Mouse (Mus musculus) forebrain, embryonic 12.5 days (tissue): ENCODE measurements around the gene Afdn. TPM values are rescaled to one million over a fixed set of nuclear protein-coding genes. Genes with fewer than 3 reads are reported as not detected.

Experiments
- ATAC-seq: fragments of 200-750 bp; cut with Nextera tagmentation; 2 replicates; pipeline ENCODE4 v1.8.0; 2017; ENCODE audit warnings: moderate TSS enrichment; ENCODE audit not compliant: low FRiP score
- H3K27ac ChIP-seq: fragments of 300-500 bp; sonication (generic); 2 replicates; pipeline ENCODE4 v1.5.1; 2016; ENCODE audit warnings: mild to moderate bottlenecking
- H3K27me3 ChIP-seq: fragments of 300-500 bp; sonication (generic); 2 replicates; pipeline ENCODE4 v1.6.1; 2016; ENCODE audit warnings: mild to moderate bottlenecking
- H3K36me3 ChIP-seq: fragments of 300-500 bp; sonication (generic); replicated peaks from 2 replicates; pipeline ENCODE4 v1.6.1; 2016; ENCODE audit warnings: mild to moderate bottlenecking
- H3K4me1 ChIP-seq: fragments of 300-500 bp; sonication (generic); 2 replicates; pipeline ENCODE4 v1.6.1; 2016
- H3K4me2 ChIP-seq: fragments of 300-500 bp; sonication (generic); 2 replicates; pipeline ENCODE4 v1.6.1; 2016; ENCODE audit warnings: mild to moderate bottlenecking, moderate library complexity
- H3K4me3 ChIP-seq: fragments of 300-500 bp; sonication (generic); replicated peaks from 2 replicates; pipeline ENCODE4 v1.5.1; 2016; ENCODE audit warnings: mild to moderate bottlenecking
- H3K9ac ChIP-seq: fragments of 300-500 bp; sonication (generic); 2 replicates; pipeline ENCODE4 v1.6.1; 2016; ENCODE audit warnings: mild to moderate bottlenecking
- H3K9me3 ChIP-seq: fragments of 300-500 bp; sonication (generic); 2 replicates; pipeline ENCODE4 v1.6.1; 2016
- WGBS: fragments of 180-500 bp; shearing (Covaris S2); methylation state at CpG from one replicate; pipeline ENCODE4 v1.1.7; 2016; 5-methylcytosine and 5-hydroxymethylcytosine counted together
- polyA plus RNA-seq: library from polyadenylated mRNA; unstranded; fragments of >200 nt; fragmentation: Nextera tagmentation; extraction: Ambion mirVana; gene quantifications from 2 replicates; pipeline ENCODE4 v1.2.1, GENCODE M21; 2016

Afdn gene
- polyA plus RNA-seq, 1 experiment from 2014 or later = 182 TPM

GRCm38 (mm10) chr17:13742334-13742733, 18.0 kb upstream of the Afdn start:
- H3K4me1 ChIP-seq = peaks cover 27% of the 10 kb centered on the region
- 55% methylated on average over 2 of the region's 2 CpGs for WGBS

DNA sequence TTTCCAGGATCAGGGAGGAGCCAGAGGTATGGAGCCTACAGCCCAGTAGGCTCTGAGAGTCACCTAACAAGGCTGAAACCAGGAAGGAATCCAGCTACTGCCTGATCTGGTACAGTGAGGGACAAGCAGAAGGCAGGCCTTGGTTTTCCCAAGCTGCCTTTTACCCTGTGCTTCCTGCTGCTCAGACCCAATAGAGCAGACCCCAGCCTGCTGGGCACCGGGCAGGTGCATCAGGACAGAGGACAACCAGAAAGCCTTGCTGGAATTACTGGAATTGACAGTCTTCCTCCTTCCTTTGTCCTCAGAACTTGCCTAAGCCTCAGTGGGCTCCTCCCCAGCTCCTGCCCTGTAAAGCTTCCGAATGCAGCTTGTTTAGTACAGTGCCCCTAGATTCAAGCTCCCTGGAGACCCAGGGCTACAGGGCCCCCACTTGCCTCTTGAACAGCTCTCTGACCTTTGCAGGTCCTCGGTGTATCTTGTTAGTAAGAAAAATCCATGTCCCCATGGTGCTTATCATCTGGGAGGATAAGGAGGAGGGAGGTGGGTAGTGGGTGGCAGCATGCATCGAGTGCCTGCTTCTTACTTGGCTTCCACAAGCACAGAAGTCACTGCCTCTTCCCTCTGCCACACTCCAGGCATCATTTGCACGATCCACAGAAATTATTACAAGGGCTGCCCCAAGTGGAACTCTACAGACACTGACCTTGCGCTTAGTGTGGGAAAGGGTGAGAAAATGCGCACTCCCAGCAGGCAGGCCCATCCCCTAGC, 17.2 kb upstream of the Afdn start:
- no peak overlapping the region for H3K4me3 ChIP-seq
- no peaks in the 10 kb centered on the region for H3K27me3 ChIP-seq
- ATAC-seq = no peak
- H3K9ac ChIP-seq = no peak overlapping the region
- H3K4me2 ChIP-seq = no peak overlapping the region
- WGBS = 49% methylated on average over 7 of the region's 7 CpGs
- H3K9me3 ChIP-seq = no peaks in the 10 kb centered on the region
- H3K36me3 ChIP-seq = no peaks in the 10 kb centered on the region
- peaks cover 21% of the 10 kb centered on the region for H3K4me1 ChIP-seq
- H3K27ac ChIP-seq = no peak overlapping the region

More at GRCm38 (mm10) chr17:13742334-13742733, 18.0 kb upstream of the Afdn start:
- Histone ChIP-seq H3K4me2 (no peak overlapping the region), H3K4me3 (no peak overlapping the region), H3K27ac (no peak overlapping the region), H3K27me3 (no peaks in the 10 kb centered on the region), H3K9me3 (no peaks in the 10 kb centered on the region), H3K36me3 (no peaks in the 10 kb centered on the region), H3K9ac (no peak overlapping the region)
- no peak for ATAC-seq

DNA sequence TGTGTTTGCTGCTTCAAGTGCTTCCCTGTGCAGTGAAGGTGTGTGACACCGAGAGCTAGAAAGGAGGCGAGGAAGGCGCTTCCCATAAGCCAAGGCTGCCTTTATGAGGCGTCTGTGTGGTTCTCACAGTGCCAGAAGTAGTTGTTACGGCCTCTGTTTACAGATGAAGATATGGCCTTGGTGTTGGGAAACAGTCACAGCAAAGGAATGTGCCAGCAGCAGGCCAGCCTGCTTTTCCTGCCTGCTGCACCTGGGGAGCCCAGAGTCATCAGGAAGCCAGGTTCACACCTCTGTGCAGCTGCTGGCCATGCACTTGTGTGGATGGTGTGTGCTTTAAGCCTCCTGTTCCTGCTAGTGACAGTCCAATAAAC, 16.6 kb upstream of the Afdn start:
- 59% methylated on average over 5 of the region's 5 CpGs for WGBS
- no peak for ATAC-seq
- H3K9ac ChIP-seq = no peak overlapping the region

DNA sequence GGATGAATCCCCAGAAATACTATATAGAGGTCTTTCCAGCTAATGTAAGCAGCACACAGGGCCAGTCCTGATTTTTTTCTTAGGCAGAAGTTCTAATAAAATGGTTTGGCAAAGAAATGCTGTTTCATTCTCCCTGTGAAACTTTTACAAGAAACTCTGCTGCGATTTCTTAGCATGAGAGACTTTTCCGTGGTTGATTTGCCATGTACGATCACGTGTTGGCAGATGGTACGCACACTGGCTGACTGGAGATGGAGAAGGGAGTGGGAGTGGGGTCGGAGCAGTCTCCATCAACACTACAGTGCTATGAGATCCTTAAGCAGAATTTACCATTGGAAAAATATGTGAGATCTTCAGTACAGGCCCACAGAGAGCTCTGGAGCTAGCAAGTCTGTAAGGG, 16.1 kb upstream of the Afdn start:
- no peak for ATAC-seq
- no peak overlapping the region for H3K4me3 ChIP-seq
- 83% methylated on average over 6 of the region's 6 CpGs for WGBS
- no peak overlapping the region for H3K9ac ChIP-seq
- H3K36me3 ChIP-seq = no peaks in the 10 kb centered on the region
- H3K9me3 ChIP-seq = no peaks in the 10 kb centered on the region
- no peak overlapping the region for H3K27ac ChIP-seq
- peaks cover 21% of the 10 kb centered on the region for H3K4me1 ChIP-seq
- H3K4me2 ChIP-seq = no peak overlapping the region
- no peaks in the 10 kb centered on the region for H3K27me3 ChIP-seq

More for the DNA sequence above, 16.6 kb upstream of the Afdn start:
- Histone ChIP-seq H3K4me3 (no peak overlapping the region), H3K4me1 (peaks cover 21% of the 10 kb centered on the region), H3K27ac (no peak overlapping the region), H3K27me3 (no peaks in the 10 kb centered on the region), H3K36me3 (no peaks in the 10 kb centered on the region), H3K4me2 (no peak overlapping the region), H3K9me3 (no peaks in the 10 kb centered on the region)

- no peaks in the 10 kb centered on the region for H3K27me3 ChIP-seq
- H3K9ac ChIP-seq = no peak overlapping the region
- no peak overlapping the region for H3K4me3 ChIP-seq
- no peaks in the 10 kb centered on the region for H3K9me3 ChIP-seq
- H3K4me2 ChIP-seq = no peak overlapping the region
- WGBS = 72% methylated on average over 4 of the region's 4 CpGs
- H3K4me1 ChIP-seq = peaks cover 21% of the 10 kb centered on the region
- ATAC-seq = 0 out of 2 replicates have a peak, but pooled peaks have one; percentile 39
- no peak overlapping the region for H3K27ac ChIP-seq
- H3K36me3 ChIP-seq = no peaks in the 10 kb centered on the region
These were observed 15.5 kb upstream of the Afdn start for GRCm38 (mm10) chr17:13744824-13745223.

DNA sequence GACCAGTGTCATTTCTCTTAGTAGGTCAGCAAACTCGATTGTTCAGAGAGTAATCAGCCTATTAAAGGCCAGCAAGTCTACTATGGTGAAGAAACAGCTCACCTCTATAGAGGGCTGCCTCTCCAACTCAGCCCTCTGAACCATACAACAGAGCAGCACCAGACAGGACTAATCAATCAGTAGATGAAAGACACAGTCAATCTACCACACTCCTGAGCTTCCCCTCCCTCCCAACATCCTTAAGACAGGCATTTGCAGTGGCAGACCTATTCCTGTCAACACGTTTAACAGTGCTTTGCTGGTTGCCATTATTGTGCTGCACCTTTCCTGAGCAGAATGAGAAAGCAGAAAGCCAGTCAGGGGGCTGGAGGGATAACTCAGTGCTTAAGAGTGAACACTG, 15.0 kb upstream of the Afdn start:
- Histone ChIP-seq H3K27me3 (no peaks in the 10 kb centered on the region), H3K9ac (no peak overlapping the region), H3K36me3 (no peaks in the 10 kb centered on the region), H3K4me3 (no peak overlapping the region), H3K4me1 (peaks cover 21% of the 10 kb centered on the region), H3K9me3 (no peaks in the 10 kb centered on the region), H3K27ac (no peak overlapping the region), H3K4me2 (no peak overlapping the region)
- no peak; the same call in 1 of the 2 replicates for ATAC-seq
- 55% methylated on average over 2 of the region's 2 CpGs for WGBS

GRCm38 (mm10) chr17:13746330-13746729, 14.0 kb upstream of the Afdn start:
- H3K27me3 ChIP-seq = no peaks in the 10 kb centered on the region
- no peaks in the 10 kb centered on the region for H3K36me3 ChIP-seq
- H3K9ac ChIP-seq = no peak overlapping the region
- peaks cover 21% of the 10 kb centered on the region for H3K4me1 ChIP-seq
- no peaks in the 10 kb centered on the region for H3K9me3 ChIP-seq
- ATAC-seq = no peak
- 71% methylated on average over 6 of the region's 6 CpGs for WGBS
- no peak overlapping the region for H3K4me3 ChIP-seq
- H3K27ac ChIP-seq = no peak overlapping the region
- no peak overlapping the region for H3K4me2 ChIP-seq

DNA sequence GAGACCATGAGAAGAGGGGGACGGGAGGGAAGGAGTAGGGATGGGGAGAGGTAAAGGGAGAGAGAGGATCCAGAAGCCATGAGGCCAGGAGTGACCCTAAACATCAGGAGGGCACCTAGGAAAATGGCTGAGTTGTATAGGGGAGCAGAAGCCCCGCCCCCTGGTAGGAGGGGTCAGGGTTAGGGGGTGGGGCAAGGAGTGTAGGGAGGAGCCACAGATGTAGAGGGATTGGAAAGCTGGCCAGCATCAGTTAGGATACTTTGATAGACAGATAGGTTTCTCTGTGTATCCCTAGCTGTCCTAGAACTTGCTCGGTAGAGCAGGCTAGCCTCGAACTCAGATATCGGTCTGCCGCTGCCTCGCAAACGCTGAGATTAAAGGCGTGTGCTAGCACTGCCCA, 12.7 kb upstream of the Afdn start:
- Histone ChIP-seq H3K36me3 (no peaks in the 10 kb centered on the region), H3K27me3 (no peaks in the 10 kb centered on the region), H3K27ac (no peak overlapping the region), H3K4me3 (no peak overlapping the region), H3K4me2 (no peak overlapping the region), H3K9ac (no peak overlapping the region), H3K4me1 (peaks cover 21% of the 10 kb centered on the region), H3K9me3 (no peaks in the 10 kb centered on the region)
- ATAC-seq = no peak
- 89% methylated on average over 9 of the region's 9 CpGs for WGBS

GRCm38 (mm10) chr17:13749027-13749426, 11.3 kb upstream of the Afdn start:
- no peak overlapping the region for H3K9ac ChIP-seq
- no peak overlapping the region for H3K4me3 ChIP-seq
- no peaks in the 10 kb centered on the region for H3K27me3 ChIP-seq
- peaks cover 10% of the 10 kb centered on the region; the same call in 1 of the 2 replicates for H3K4me1 ChIP-seq
- no peak for ATAC-seq
- no peak overlapping the region for H3K4me2 ChIP-seq
- H3K9me3 ChIP-seq = no peaks in the 10 kb centered on the region
- H3K27ac ChIP-seq = no peak overlapping the region
- WGBS = 93% methylated on average over 4 of the region's 4 CpGs
- H3K36me3 ChIP-seq = no peaks in the 10 kb centered on the region

DNA sequence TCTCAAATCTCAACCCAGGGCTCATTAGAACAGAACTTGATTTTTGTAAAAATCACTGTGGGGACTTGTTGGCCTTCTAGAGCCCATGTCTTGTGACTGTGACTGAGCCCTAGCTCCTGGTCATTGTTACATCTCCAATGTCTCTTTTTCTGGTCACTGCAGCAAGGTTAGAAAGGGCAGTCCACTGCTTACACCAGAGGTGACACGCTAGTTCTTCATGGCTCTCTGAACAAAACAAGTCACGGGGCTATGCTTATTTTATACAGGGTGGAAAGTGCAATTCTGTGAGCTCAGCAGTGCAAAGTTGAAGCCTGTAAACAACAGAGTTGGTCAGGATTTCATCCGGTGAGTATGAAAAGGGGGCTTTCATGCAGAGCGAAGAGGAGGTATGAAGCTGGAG, 6.4 kb upstream of the Afdn start:
- H3K9me3 ChIP-seq = no peaks in the 10 kb centered on the region
- peaks cover 18% of the 10 kb centered on the region for H3K4me1 ChIP-seq
- ATAC-seq = no peak
- H3K4me2 ChIP-seq = no peak overlapping the region
- no peak overlapping the region for H3K9ac ChIP-seq
- no peak overlapping the region for H3K4me3 ChIP-seq
- H3K27ac ChIP-seq = no peak overlapping the region
- 84% methylated on average over 4 of the region's 4 CpGs for WGBS
- H3K27me3 ChIP-seq = no peaks in the 10 kb centered on the region
- no peaks in the 10 kb centered on the region for H3K36me3 ChIP-seq

GRCm38 (mm10) chr17:13754940-13755339, 5.4 kb upstream of the Afdn start:
- 77% methylated on average over 6 of the region's 6 CpGs for WGBS
- no peak for ATAC-seq
- H3K27ac ChIP-seq = no peak overlapping the region

GRCm38 (mm10) chr17:13758586-13758985, 1.8 kb upstream of the Afdn start:
- H3K4me1 ChIP-seq = peaks cover 34% of the 10 kb centered on the region

More at GRCm38 (mm10) chr17:13754940-13755339, 5.4 kb upstream of the Afdn start:
- Histone ChIP-seq H3K9me3 (no peaks in the 10 kb centered on the region), H3K4me1 (peaks cover 23% of the 10 kb centered on the region), H3K9ac (no peak overlapping the region), H3K4me2 (no peak overlapping the region), H3K4me3 (no peak overlapping the region), H3K36me3 (no peaks in the 10 kb centered on the region), H3K27me3 (no peaks in the 10 kb centered on the region)

More at GRCm38 (mm10) chr17:13758586-13758985, 1.8 kb upstream of the Afdn start:
- Histone ChIP-seq H3K36me3 (no peaks in the 10 kb centered on the region), H3K4me3 (peak overlapping the region; percentile 97), H3K4me2 (peak overlapping the region; percentile 62), H3K9ac (peak overlapping the region; percentile 85), H3K9me3 (no peaks in the 10 kb centered on the region), H3K27me3 (no peaks in the 10 kb centered on the region), H3K27ac (peak overlapping the region; percentile 98)
- WGBS = 17% methylated on average over 7 of the region's 7 CpGs
- ATAC-seq = no peak
